Mouse (Mus musculus): ENCODE data around the gene Hivep2. TPM values are rescaled to one million over a fixed set of nuclear protein-coding genes. Genes with fewer than 3 reads are reported as not detected.

The Hivep2 gene
- total RNA-seq, 2 experiments from 2014 or later = 28.1 to 28.8 TPM

GRCm38 (mm10) chr10:14017338-14017737 is 51.5 kb downstream of the Hivep2 start:
- no peak for DNase-seq
- intact Hi-C loops (cut with DNase I) = no loop called here

GRCm38 (mm10) chr10:14017822-14018364 is 52.0 kb downstream of the Hivep2 start:
- intact Hi-C loops (cut with DNase I) = loop anchor here (2.0 kb wide), 1 partner anchor 51 kb away; the partner anchor contains the start of gene Hivep2
- peak in 1 of 2 experiments; percentile 20 for DNase-seq

GRCm38 (mm10) chr10:14018672-14019071 is 52.8 kb downstream of the Hivep2 start:
- intact Hi-C loops (cut with DNase I) = loop anchor here (2.0 kb wide), 1 partner anchor 52 kb away; the partner anchor contains the start of gene Hivep2
- DNase-seq = no peak

GRCm38 (mm10) chr10:14019198-14019597 is 53.3 kb downstream of the Hivep2 start:
- intact Hi-C loops (cut with DNase I) = loop anchor here (2.0 kb wide), 1 partner anchor 52 kb away; the partner anchor contains the start of gene Hivep2
- no peak for DNase-seq

GRCm38 (mm10) chr10:14020253-14020652 is 54.4 kb downstream of the Hivep2 start:
- intact Hi-C loops (cut with DNase I) = no loop called here
- no peak for DNase-seq

- DNase-seq = no peak
- intact Hi-C loops (cut with DNase I) = no loop called here
Measured at GRCm38 (mm10) chr10:14024971-14025370, 59.1 kb downstream of the Hivep2 start.

- DNase-seq = no peak
- intact Hi-C loops (cut with DNase I) = no loop called here
Measured at GRCm38 (mm10) chr10:14027751-14028150, 61.9 kb downstream of the Hivep2 start.

- no peak for DNase-seq
- intact Hi-C loops (cut with DNase I) = no loop called here
Measured at GRCm38 (mm10) chr10:14028956-14029355, 63.1 kb downstream of the Hivep2 start.

- DNase-seq = no peak
- intact Hi-C loops (cut with DNase I) = no loop called here
Measured at GRCm38 (mm10) chr10:14030458-14031035, 64.7 kb downstream of the Hivep2 start.

- intact Hi-C loops (cut with DNase I) = no loop called here
- DNase-seq = no peak
Measured at GRCm38 (mm10) chr10:14032532-14032931, 66.7 kb downstream of the Hivep2 start.

- no peak for DNase-seq
- intact Hi-C loops (cut with DNase I) = no loop called here
Measured at GRCm38 (mm10) chr10:14034046-14034445, 68.2 kb downstream of the Hivep2 start.

- intact Hi-C loops (cut with DNase I) = no loop called here
- no peak for DNase-seq
Measured at GRCm38 (mm10) chr10:14034790-14035189, 68.9 kb downstream of the Hivep2 start.

- no peak for DNase-seq
- intact Hi-C loops (cut with DNase I) = no loop called here
Measured at GRCm38 (mm10) chr10:14035607-14036006, 69.7 kb downstream of the Hivep2 start.

- intact Hi-C loops (cut with DNase I) = no loop called here
- no peak for DNase-seq
Measured at GRCm38 (mm10) chr10:14036472-14036871, 70.6 kb downstream of the Hivep2 start.

GRCm38 (mm10) chr10:14037977-14038489 is 72.2 kb downstream of the Hivep2 start:
- intact Hi-C loops (cut with DNase I) = no loop called here
- no peak for DNase-seq

- DNase-seq = no peak
- intact Hi-C loops (cut with DNase I) = no loop called here
Measured at GRCm38 (mm10) chr10:14040716-14041470, 75.0 kb downstream of the Hivep2 start.

- intact Hi-C loops (cut with DNase I) = no loop called here
- no peak for DNase-seq
Measured at GRCm38 (mm10) chr10:14041606-14042005, 75.7 kb downstream of the Hivep2 start.

- DNase-seq = no peak
- intact Hi-C loops (cut with DNase I) = no loop called here
Measured at GRCm38 (mm10) chr10:14042539-14043348, 76.9 kb downstream of the Hivep2 start.

- intact Hi-C loops (cut with DNase I) = no loop called here
- no peak for DNase-seq
Measured at GRCm38 (mm10) chr10:14043349-14043710, 77.5 kb downstream of the Hivep2 start.

GRCm38 (mm10) chr10:14044046-14044782 is 78.3 kb downstream of the Hivep2 start:
- intact Hi-C loops (cut with DNase I) = loop anchor here (2.0 kb wide), 1 partner anchor 65 kb away; no protein-coding TSS in a partner anchor
- DNase-seq = no peak
